In the genomic region with DNA sequence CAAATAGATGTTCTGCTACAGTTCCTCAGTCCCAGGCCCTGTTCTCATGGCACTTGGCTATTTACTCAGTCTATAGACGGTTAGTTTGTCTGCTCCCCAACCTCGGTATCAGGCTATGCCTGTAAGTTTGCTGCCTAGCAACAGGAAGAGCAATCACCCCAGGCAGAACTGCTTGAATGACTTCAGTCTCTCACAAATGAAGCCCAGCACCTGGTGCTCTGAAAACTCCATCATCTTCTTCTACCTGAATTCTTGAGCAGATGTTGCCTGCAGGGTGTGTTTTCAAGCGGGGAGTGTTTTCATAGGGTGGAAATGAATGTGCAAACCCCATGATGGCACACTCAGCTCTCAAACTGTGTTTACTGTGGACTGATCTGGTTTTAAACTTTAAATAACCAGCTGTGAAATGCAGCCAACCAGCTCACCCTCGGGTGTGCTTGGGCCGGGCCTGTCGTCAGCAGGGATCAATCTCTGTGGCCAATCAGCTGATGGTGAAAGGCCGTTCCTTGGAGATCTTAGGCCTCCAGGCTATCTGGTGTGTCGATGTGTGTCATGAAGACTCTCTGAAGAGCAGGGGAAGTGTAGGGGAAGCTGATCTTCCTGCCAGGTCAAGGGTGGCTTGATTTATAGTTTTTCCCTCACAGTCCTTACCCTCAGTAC, we compare ENCODE assay signal across 10 mouse cellular contexts.
DNase-seq lines count a peak whose midpoint lies in the region; ATAC-seq lines count a peak whose summit lies in the region.
"Had no signal": no experiment of that assay in that cellular context is flagged by ENCODE, and none has a peak within 500 bp of the region (broad histone marks: within the 10 kb centered on the region; RNA-seq: fewer than 3 reads in every experiment).

No protein-coding gene starts in this region.

- H3K27ac ChIP-seq in hindbrain, embryonic 13.5 days, result peak overlapping the region; percentile 23; the same call in 1 of the 2 replicates
- H3K27ac ChIP-seq in hindbrain, embryonic 10.5 days, result no peak overlapping the region

- H3K9ac ChIP-seq in hindbrain, embryonic 13.5 days, result no peak overlapping the region

- 0 out of 2 replicates have a peak, but pooled peaks cover 4% of the 10 kb centered on the region for H3K9me3 ChIP-seq in hindbrain, embryonic 13.5 days
- no peaks in the 10 kb centered on the region for H3K9me3 ChIP-seq in hindbrain, embryonic 10.5 days

- H3K36me3 ChIP-seq in hindbrain, embryonic 13.5 days, result no peaks in the 10 kb centered on the region
- H3K36me3 ChIP-seq in hindbrain, embryonic 10.5 days, result no peaks in the 10 kb centered on the region

- peak; percentile 65; the same call in 1 of the 2 replicates for ATAC-seq in hindbrain, embryonic 13.5 days (ENCODE audit: low FRiP score)
- ATAC-seq in hematopoietic stem cell, adult 5-6 weeks (replicated peaks in 1 of 2; ENCODE audit: insufficient read depth in 1 of 2, low FRiP score in 2 of 2, low TSS enrichment in 1 of 2, low read depth in 1 of 2, poor library complexity in 2 of 2, severe bottlenecking in 2 of 2), result peak; percentile 11 to 12; a peak in 1 of 4 replicates
- 0 out of 2 replicates have a peak, but pooled peaks have one; percentile 14 for ATAC-seq in megakaryocyte progenitor cell, adult 5-6 weeks (replicated peaks; ENCODE audit: poor library complexity)

- 53% methylated on average over 8 of the region's 8 CpGs for WGBS in hindbrain, embryonic 13.5 days
- 62% methylated on average over 8 of the region's 8 CpGs for WGBS in hindbrain, embryonic 10.5 days

- no peak overlapping the region for H3K4me3 ChIP-seq in hindbrain, embryonic 13.5 days
- no peak overlapping the region for H3K4me3 ChIP-seq in hindbrain, embryonic 10.5 days

- no peak overlapping the region for H3K4me2 ChIP-seq in hindbrain, embryonic 13.5 days

- no peak for DNase-seq in hindbrain, embryonic 10.5 days (ENCODE audit: low spot score)
- DNase-seq in NIH3T3 (ENCODE audit: low read depth), result peak; percentile 67
- no peak for DNase-seq in embryo, embryonic 10.5 days (ENCODE audit: low spot score)
- DNase-seq in thymus, postnatal 0 days (ENCODE audit: low spot score), result no peak
- no peak for DNase-seq in Muller cell, postnatal 12 days (ENCODE audit: inconsistent ontology term)
- DNase-seq: lung, postnatal 36 days; thymus, postnatal 4 days had no signal

- H3K4me1 ChIP-seq in hindbrain, embryonic 13.5 days (replicated peaks), result peaks cover 18% of the 10 kb centered on the region
- peaks cover 28% of the 10 kb centered on the region for H3K4me1 ChIP-seq in hindbrain, embryonic 10.5 days (replicated peaks)

- H3K27me3 ChIP-seq in hindbrain, embryonic 13.5 days, result no peaks in the 10 kb centered on the region
- H3K27me3 ChIP-seq in hindbrain, embryonic 10.5 days (ENCODE audit: insufficient read depth, poor library complexity, severe bottlenecking), result no peaks in the 10 kb centered on the region

Comparison
In these comparisons a context has a peak if more than half of its experiments do, and no peak if none do; other contexts are left out.
1. ATAC-seq: peak in every context shown above with its lines; median percentile 65 in hindbrain, embryonic 13.5 days; 14 in megakaryocyte progenitor cell, adult 5-6 weeks; 12 in hematopoietic stem cell, adult 5-6 weeks.